Mouse (Mus musculus) megakaryocyte, embryonic 14.5 days (primary cell): Measurements from ENCODE around the gene Sec61a2.

Experiments used
- FLI1 ChIP-seq: IDR thresholded peaks from 2 replicates; pipeline ENCODE4 v1.6.1; 2012; ENCODE audit warnings: low read length, inconsistent platforms, mixed read lengths
- GATA1 ChIP-seq: IDR thresholded peaks from 3 replicates; pipeline ENCODE4 v1.6.1; 2012; ENCODE audit warnings: mixed read lengths, low read length, inconsistent platforms, borderline replicate concordance

DNA sequence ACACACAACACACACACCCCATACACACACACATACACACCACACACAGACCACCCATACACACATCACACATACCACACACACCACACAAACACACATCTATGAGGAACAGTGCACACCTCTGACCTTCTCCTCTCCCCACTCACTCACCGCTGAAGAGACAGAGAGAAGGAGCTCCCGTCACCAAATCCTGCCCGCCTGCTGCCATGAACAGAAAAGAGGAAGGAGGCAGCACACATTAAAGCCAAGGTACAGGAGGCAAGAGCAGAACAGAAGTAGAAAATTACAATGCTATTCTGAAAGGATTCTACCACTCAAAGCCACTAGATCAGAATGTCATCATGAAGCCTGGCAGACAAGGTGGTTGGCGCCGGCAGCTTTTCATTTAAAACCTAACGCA, 27.6 kb upstream of the Sec61a2 start:
- TF ChIP-seq GATA1 (no peak), FLI1 (no peak)
